Mouse (Mus musculus) midbrain, embryonic 10.5 days (tissue): ENCODE measurements around the gene Slc5a1. TPM values are rescaled to one million over a fixed set of nuclear protein-coding genes. Genes with fewer than 3 reads are reported as not detected.

ENCODE experiments used
- DNase-seq: peaks from one replicate; pipeline ENCODE4 v3.0.0-alpha.2; 2017; ENCODE audit warnings: low spot score
- H3K27ac ChIP-seq: fragments of 300-500 bp; sonication (generic); replicated peaks from 2 replicates; pipeline ENCODE4 v1.5.1; 2016; ENCODE audit warnings: mild to moderate bottlenecking
- H3K27me3 ChIP-seq: fragments of 300-500 bp; sonication (generic); 2 replicates; pipeline ENCODE4 v1.6.1; 2016; ENCODE audit warnings: low read depth, mild to moderate bottlenecking; ENCODE audit not compliant: poor library complexity, severe bottlenecking
- H3K36me3 ChIP-seq: fragments of 300-500 bp; sonication (generic); 2 replicates; pipeline ENCODE4 v1.6.1; 2016; ENCODE audit warnings: mild to moderate bottlenecking, moderate library complexity
- H3K4me1 ChIP-seq: fragments of 300-500 bp; sonication (generic); 2 replicates; pipeline ENCODE4 v1.6.1; 2016
- H3K4me3 ChIP-seq: fragments of 300-500 bp; sonication (generic); 2 replicates; pipeline ENCODE4 v1.5.1; 2016; ENCODE audit warnings: mild to moderate bottlenecking, moderate library complexity
- H3K9me3 ChIP-seq: fragments of 300-500 bp; sonication (generic); replicated peaks from 2 replicates; pipeline ENCODE4 v1.6.1; 2016; ENCODE audit warnings: mild to moderate bottlenecking
- WGBS: fragments of 180-500 bp; shearing (Covaris S2); methylation state at CpG from one replicate; pipeline ENCODE4 v1.1.7; 2016; 5-methylcytosine and 5-hydroxymethylcytosine counted together
- polyA plus RNA-seq: library from polyadenylated mRNA; unstranded; fragments of >200 nt; fragmentation: Nextera tagmentation; extraction: Ambion mirVana; gene quantifications from 2 replicates; pipeline ENCODE4 v1.2.1, GENCODE M21; 2016

The Slc5a1 gene
- polyA plus RNA-seq, 1 experiment from 2014 or later, result not detected

DNA sequence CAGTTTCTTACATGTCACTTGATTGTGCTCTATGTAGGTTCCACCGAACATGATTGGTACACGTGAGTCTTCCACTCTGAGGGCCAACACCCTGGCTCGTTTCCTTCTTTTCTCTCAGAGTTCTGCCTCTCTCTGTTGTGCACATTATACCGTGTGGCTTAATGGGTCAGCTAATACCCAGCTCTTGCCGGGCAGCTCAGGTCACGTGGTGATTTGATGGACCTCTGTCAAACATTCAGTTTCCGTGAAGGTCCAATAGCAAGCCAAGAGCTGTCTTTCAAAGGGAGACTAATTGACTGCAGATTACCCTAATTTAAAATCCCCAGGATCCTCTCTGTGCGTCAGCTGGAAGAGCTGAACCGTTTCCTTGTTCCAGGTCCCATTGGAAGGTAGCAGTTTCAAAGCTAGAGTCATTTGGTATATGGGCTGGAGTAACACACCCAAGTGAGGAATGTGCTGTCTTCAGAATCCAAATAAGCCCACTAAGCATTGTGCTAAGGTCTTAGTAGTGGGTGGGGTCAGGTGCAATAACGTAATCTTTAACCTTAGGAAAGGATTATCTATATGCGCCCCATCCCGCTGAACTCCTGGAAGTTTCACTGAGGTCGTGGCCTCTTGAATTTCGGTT is 3.9 kb downstream of the Slc5a1 start:
- H3K36me3 ChIP-seq, result no peaks in the 10 kb centered on the region
- 85% methylated on average over 14 of the region's 14 CpGs for WGBS
- H3K27me3 ChIP-seq, result peaks cover 34% of the 10 kb centered on the region

DNA sequence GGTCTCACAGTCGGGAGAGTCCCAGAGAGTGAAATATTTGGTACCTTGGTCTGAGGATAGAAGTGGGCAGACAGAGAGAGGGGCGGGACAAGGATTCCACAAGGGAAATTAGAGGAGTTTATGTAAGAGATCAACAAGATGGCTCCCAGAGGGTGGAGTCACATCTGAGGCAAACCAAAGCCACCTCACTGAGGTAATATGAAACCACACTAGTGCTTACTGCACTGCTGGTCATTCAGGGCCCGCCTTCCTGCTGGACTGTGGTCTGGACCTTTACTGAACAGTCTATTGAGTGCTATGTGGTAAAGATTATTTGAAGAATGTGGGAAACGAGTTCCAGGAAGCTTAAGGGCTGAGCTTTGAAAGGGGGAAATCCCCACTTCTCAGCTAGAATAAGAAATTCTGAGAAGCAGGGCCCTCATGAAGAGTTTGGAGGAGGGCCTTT is 17.9 kb downstream of the Slc5a1 start:
- DNase-seq, result no peak
- H3K4me3 ChIP-seq, result no peak overlapping the region
- no peaks in the 10 kb centered on the region for H3K9me3 ChIP-seq
- no peaks in the 10 kb centered on the region for H3K27me3 ChIP-seq
- no peaks in the 10 kb centered on the region for H3K36me3 ChIP-seq
- WGBS, result 57% methylated on average over 4 of the region's 4 CpGs
- no peaks in the 10 kb centered on the region for H3K4me1 ChIP-seq
- no peak overlapping the region for H3K27ac ChIP-seq

More for the DNA sequence above, 3.9 kb downstream of the Slc5a1 start:
- H3K4me1 ChIP-seq, result peaks cover 9% of the 10 kb centered on the region
- H3K4me3 ChIP-seq, result no peak overlapping the region
- DNase-seq, result no peak
- H3K9me3 ChIP-seq, result no peaks in the 10 kb centered on the region
- no peak overlapping the region for H3K27ac ChIP-seq

DNA sequence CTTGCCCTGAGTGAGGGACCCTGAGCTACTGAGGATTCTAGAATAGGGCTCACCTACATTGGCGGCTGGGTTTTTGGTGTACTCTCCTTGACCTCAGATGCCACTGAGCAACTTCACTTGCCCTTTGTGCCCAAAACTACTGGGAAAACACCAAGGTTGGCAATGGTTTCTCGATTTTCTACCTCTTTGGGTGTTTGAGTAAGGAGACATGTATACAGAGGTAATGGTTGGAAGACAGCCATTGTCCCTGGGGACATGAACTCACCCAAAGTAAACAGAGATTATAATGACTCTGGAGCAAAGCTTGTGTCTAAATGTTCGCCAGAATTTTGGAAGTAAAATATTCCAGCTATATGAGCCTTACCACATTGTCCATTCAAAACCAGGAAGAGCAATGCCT is 19.6 kb downstream of the Slc5a1 start:
- H3K4me1 ChIP-seq, result no peaks in the 10 kb centered on the region
- WGBS, result 80% methylated on average over 3 of the region's 3 CpGs
- H3K4me3 ChIP-seq, result no peak overlapping the region
- no peaks in the 10 kb centered on the region for H3K9me3 ChIP-seq
- H3K27me3 ChIP-seq, result no peaks in the 10 kb centered on the region
- H3K36me3 ChIP-seq, result no peaks in the 10 kb centered on the region
- no peak for DNase-seq
- H3K27ac ChIP-seq, result no peak overlapping the region

- WGBS, result 93% methylated on average over 4 of the region's 4 CpGs
- Histone ChIP-seq H3K36me3 (no peaks in the 10 kb centered on the region), H3K27me3 (no peaks in the 10 kb centered on the region), H3K27ac (no peak overlapping the region), H3K4me3 (no peak overlapping the region), H3K4me1 (no peaks in the 10 kb centered on the region), H3K9me3 (no peaks in the 10 kb centered on the region)
- no peak for DNase-seq
These were observed 21.3 kb downstream of the Slc5a1 start for GRCm38 (mm10) chr5:33125318-33125717.

- no peaks in the 10 kb centered on the region for H3K4me1 ChIP-seq
- H3K36me3 ChIP-seq, result no peaks in the 10 kb centered on the region
- no peaks in the 10 kb centered on the region for H3K9me3 ChIP-seq
- DNase-seq, result no peak
- no peaks in the 10 kb centered on the region for H3K27me3 ChIP-seq
- WGBS, result 93% methylated on average over 4 of the region's 4 CpGs
- H3K27ac ChIP-seq, result no peak overlapping the region
- H3K4me3 ChIP-seq, result no peak overlapping the region
These were observed 30.1 kb downstream of the Slc5a1 start for GRCm38 (mm10) chr5:33134132-33134531.

DNA sequence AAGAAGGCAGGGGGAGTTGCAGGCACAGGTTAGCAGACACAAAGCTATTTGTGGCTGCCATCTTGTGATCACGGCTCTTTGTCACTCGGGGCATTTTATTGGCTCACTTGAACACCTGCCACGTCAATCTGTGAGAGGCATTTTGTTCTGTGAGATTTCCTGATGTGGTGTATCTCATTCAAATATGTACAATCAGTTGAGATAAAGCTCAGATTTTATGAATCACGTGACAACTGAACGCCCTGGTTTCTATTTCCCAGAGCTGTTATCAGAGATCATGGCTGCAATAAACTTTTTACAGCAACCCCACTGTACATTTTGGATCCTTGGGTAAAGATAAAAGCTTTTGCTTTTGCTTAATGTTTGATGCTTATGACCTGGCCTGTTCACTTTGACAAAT is 31.6 kb downstream of the Slc5a1 start:
- Histone ChIP-seq H3K9me3 (no peaks in the 10 kb centered on the region), H3K27me3 (no peaks in the 10 kb centered on the region), H3K4me3 (no peak overlapping the region), H3K4me1 (no peaks in the 10 kb centered on the region), H3K36me3 (no peaks in the 10 kb centered on the region), H3K27ac (no peak overlapping the region)
- DNase-seq, result no peak
- WGBS, result 89% methylated on average over 5 of the region's 5 CpGs

GRCm38 (mm10) chr5:33142790-33143455 is 38.9 kb downstream of the Slc5a1 start:
- DNase-seq, result peak; percentile 17

GRCm38 (mm10) chr5:33144025-33144424 is 40.0 kb downstream of the Slc5a1 start:
- Histone ChIP-seq H3K27ac (no peak overlapping the region), H3K4me3 (no peak overlapping the region), H3K4me1 (no peaks in the 10 kb centered on the region), H3K27me3 (no peaks in the 10 kb centered on the region), H3K36me3 (no peaks in the 10 kb centered on the region), H3K9me3 (no peaks in the 10 kb centered on the region)
- 60% methylated on average over 5 of the region's 5 CpGs for WGBS
- peak; percentile 28 for DNase-seq

More at GRCm38 (mm10) chr5:33142790-33143455, 38.9 kb downstream of the Slc5a1 start:
- Histone ChIP-seq H3K4me3 (no peak overlapping the region), H3K27me3 (no peaks in the 10 kb centered on the region), H3K9me3 (no peaks in the 10 kb centered on the region), H3K36me3 (no peaks in the 10 kb centered on the region), H3K27ac (no peak overlapping the region), H3K4me1 (no peaks in the 10 kb centered on the region)
- WGBS, result 61% methylated on average over 7 of the region's 7 CpGs

GRCm38 (mm10) chr5:33146837-33147236 is 42.8 kb downstream of the Slc5a1 start:
- WGBS, result 85% methylated on average over 9 of the region's 9 CpGs
- Histone ChIP-seq H3K27ac (no peak overlapping the region), H3K4me3 (no peak overlapping the region), H3K36me3 (no peaks in the 10 kb centered on the region), H3K27me3 (no peaks in the 10 kb centered on the region), H3K4me1 (no peaks in the 10 kb centered on the region), H3K9me3 (no peaks in the 10 kb centered on the region)
- no peak for DNase-seq

- 88% methylated on average over 6 of the region's 6 CpGs for WGBS
- DNase-seq, result no peak
- Histone ChIP-seq H3K9me3 (no peaks in the 10 kb centered on the region), H3K4me3 (no peak overlapping the region), H3K27me3 (no peaks in the 10 kb centered on the region), H3K27ac (no peak overlapping the region), H3K36me3 (no peaks in the 10 kb centered on the region), H3K4me1 (no peaks in the 10 kb centered on the region)
These were observed 43.7 kb downstream of the Slc5a1 start for GRCm38 (mm10) chr5:33147691-33148090.

DNA sequence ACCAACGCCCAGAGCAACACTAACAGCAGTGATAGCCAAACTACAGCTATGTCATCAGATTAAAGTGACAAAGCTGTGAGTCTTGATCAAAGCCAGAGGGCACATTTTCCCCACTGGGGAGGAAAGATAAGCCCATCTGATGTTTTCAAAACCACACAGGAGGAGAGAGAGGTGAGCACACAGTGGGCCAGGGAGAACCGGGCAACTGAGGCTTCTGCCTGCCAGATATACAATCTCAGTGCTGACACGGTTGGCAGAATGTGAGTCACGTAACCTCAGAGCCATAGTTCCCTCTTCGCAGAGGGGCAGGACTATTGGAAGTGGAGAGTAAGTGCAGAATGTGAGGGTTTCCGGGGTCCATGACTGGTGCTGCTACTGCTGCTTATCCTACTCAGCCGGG is 89.5 kb downstream of the Slc5a1 start:
- DNase-seq, result no peak

GRCm38 (mm10) chr5:33195246-33195852 is 91.3 kb downstream of the Slc5a1 start:
- Histone ChIP-seq H3K27me3 (no peaks in the 10 kb centered on the region; the same call in 1 of the 2 replicates), H3K4me1 (peaks cover 11% of the 10 kb centered on the region), H3K9me3 (no peaks in the 10 kb centered on the region), H3K36me3 (no peaks in the 10 kb centered on the region), H3K4me3 (no peak overlapping the region), H3K27ac (no peak overlapping the region)
- 87% methylated on average over 9 of the region's 9 CpGs for WGBS
- DNase-seq, result no peak

More for the DNA sequence above, 89.5 kb downstream of the Slc5a1 start:
- Histone ChIP-seq H3K4me3 (no peak overlapping the region), H3K27me3 (no peaks in the 10 kb centered on the region; the same call in 1 of the 2 replicates), H3K4me1 (peaks cover 11% of the 10 kb centered on the region), H3K36me3 (no peaks in the 10 kb centered on the region), H3K27ac (0 out of 2 replicates have a peak overlapping the region, but pooled peaks have one; percentile 28), H3K9me3 (no peaks in the 10 kb centered on the region)
- WGBS, result 55% methylated on average over 7 of the region's 7 CpGs

GRCm38 (mm10) chr5:33200071-33200470 is 96.1 kb downstream of the Slc5a1 start:
- Histone ChIP-seq H3K4me1 (0 out of 2 replicates have a peak, but pooled peaks cover 3% of the 10 kb centered on the region), H3K27ac (no peak overlapping the region), H3K36me3 (no peaks in the 10 kb centered on the region), H3K27me3 (no peaks in the 10 kb centered on the region; the same call in 1 of the 2 replicates), H3K4me3 (no peak overlapping the region), H3K9me3 (no peaks in the 10 kb centered on the region)
- 65% methylated on average over 1 of the region's 1 CpGs for WGBS
- DNase-seq, result no peak
